Mouse (Mus musculus): ENCODE measurements around the gene Gnaz. TPM values are rescaled to one million over a fixed set of nuclear protein-coding genes. Genes with fewer than 3 reads are reported as not detected.

Gnaz gene
- polyA plus RNA-seq, 1 experiment from 2014 or later = 3.7 TPM

DNA sequence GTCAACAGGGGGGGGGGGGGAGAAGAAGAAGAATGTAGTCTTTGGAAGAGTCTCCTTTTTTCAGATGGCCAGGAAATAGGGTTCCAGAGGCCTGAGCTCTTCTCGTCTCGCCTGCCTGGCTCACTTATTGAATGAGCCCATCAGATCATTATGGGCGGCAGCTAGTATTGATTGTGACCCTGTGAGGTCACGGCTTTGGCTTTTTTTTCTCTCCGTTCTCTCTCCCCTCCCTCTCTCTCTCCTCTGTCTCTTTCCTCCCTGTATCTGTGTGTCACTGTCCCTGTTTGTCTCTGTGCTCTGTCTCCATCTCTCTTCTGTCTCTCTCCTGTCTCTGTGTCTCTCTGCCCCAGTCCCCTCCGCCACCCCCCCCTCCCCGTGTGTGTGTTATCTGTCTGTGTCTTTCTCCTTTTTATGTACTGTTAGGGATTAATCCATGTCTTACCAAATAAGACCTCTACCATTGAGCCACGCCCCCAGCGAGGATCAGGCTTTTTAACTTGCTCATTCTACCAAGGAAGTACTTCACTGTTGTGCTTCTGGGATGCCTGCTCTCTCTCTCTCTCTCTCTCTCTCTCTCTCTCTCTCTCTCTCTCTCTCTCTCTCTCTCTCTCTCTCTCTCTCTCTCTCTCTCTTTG lies 91.9 kb downstream of the Gnaz start:
- Histone ChIP-seq H3K9me3 (ENCODE audit: low read length) (no peaks in the 10 kb centered on the region), H3K4me3 (ENCODE audit: low read depth, low read length) (no peak overlapping the region), H3K27me3 (ENCODE audit: insufficient read depth, low read length) (peaks cover 8% of the 10 kb centered on the region; the same call in 1 of the 2 replicates), H3K4me2 (ENCODE audit: low read depth, low read length) (peak overlapping the region; percentile 86), H3K9ac (replicated peaks) (no peak overlapping the region), H3K36me3 (replicated peaks; ENCODE audit: insufficient read depth, low read length) (no peaks in the 10 kb centered on the region), H3K4me1 (ENCODE audit: insufficient read depth) (peaks cover 59% of the 10 kb centered on the region), H3K27ac (ENCODE audit: low read depth) (peak overlapping the region; percentile 66; the same call in 1 of the 2 replicates)
- DNase-seq (no peak), ATAC-seq (no peak)
- TF ChIP-seq CTCF (IDR thresholded peaks at IDR 0.05; ENCODE audit: low read depth) (no peak), EP300 (IDR thresholded peaks at IDR 0.05; ENCODE audit: low read depth) (no peak)
- 40% methylated on average over 9 of the region's 9 CpGs for WGBS (ENCODE audit: insufficient replicate concordance)

GRCm38 (mm10) chr10:75059396-75059795 lies 92.4 kb downstream of the Gnaz start:
- H3K4me1 ChIP-seq (ENCODE audit: insufficient read depth) = peaks cover 54% of the 10 kb centered on the region
- peak overlapping the region; percentile 73 for H3K4me3 ChIP-seq (ENCODE audit: low read depth, low read length)
- peak overlapping the region; percentile 2; the same call in 1 of the 2 replicates for H3K9ac ChIP-seq (replicated peaks)
- TF ChIP-seq EP300 (IDR thresholded peaks at IDR 0.05; ENCODE audit: low read depth) (no peak), CTCF (IDR thresholded peaks at IDR 0.05; ENCODE audit: low read depth) (peak; percentile 85)
- under 1% methylated on average over 11 of the region's 11 CpGs for WGBS (ENCODE audit: insufficient replicate concordance)
- peak; percentile 66 for DNase-seq
- peak overlapping the region; percentile 66; the same call in 1 of the 2 replicates for H3K27ac ChIP-seq (ENCODE audit: low read depth)
- no peaks in the 10 kb centered on the region for H3K9me3 ChIP-seq (ENCODE audit: low read length)
- peak; percentile 35; the same call in 1 of the 2 replicates for ATAC-seq
- H3K4me2 ChIP-seq (ENCODE audit: low read depth, low read length) = peak overlapping the region; percentile 86
- H3K27me3 ChIP-seq (ENCODE audit: insufficient read depth, low read length) = peaks cover 8% of the 10 kb centered on the region; the same call in 1 of the 2 replicates
- no peaks in the 10 kb centered on the region for H3K36me3 ChIP-seq (replicated peaks; ENCODE audit: insufficient read depth, low read length)

GRCm38 (mm10) chr10:75060217-75060842 lies 93.4 kb downstream of the Gnaz start, which contains the start of gene Bcr:
Bcr (plus strand) TSS chr10:75060592.
- peaks cover 8% of the 10 kb centered on the region; the same call in 1 of the 2 replicates for H3K27me3 ChIP-seq (ENCODE audit: insufficient read depth, low read length)
- H3K4me1 ChIP-seq (ENCODE audit: insufficient read depth) = peaks cover 49% of the 10 kb centered on the region
- H3K27ac ChIP-seq (ENCODE audit: low read depth) = peak within 1 kb of the TSS; percentile 49
- peak; percentile 83 for ATAC-seq
- no peak for TF ChIP-seq EP300 (IDR thresholded peaks at IDR 0.05; ENCODE audit: low read depth)
- TF ChIP-seq CTCF (IDR thresholded peaks at IDR 0.05; ENCODE audit: low read depth) = no peak
- 0 out of 2 replicates have a peak, but pooled peaks cover 2% of the 10 kb centered on the region for H3K36me3 ChIP-seq (replicated peaks; ENCODE audit: insufficient read depth, low read length)
- no peaks in the 10 kb centered on the region for H3K9me3 ChIP-seq (ENCODE audit: low read length)
- H3K4me2 ChIP-seq (ENCODE audit: low read depth, low read length) = peak within 1 kb of the TSS; percentile 86
- peak within 1 kb of the TSS; percentile 73 for H3K4me3 ChIP-seq (ENCODE audit: low read depth, low read length)
- H3K9ac ChIP-seq (replicated peaks) = peak within 1 kb of the TSS; percentile 67
- peak; percentile 77 for DNase-seq
- 0% methylated on average over 31 of the region's 73 CpGs for WGBS (ENCODE audit: insufficient replicate concordance)

- peaks cover 49% of the 10 kb centered on the region for H3K4me1 ChIP-seq (ENCODE audit: insufficient read depth)
- no peak for TF ChIP-seq EP300 (IDR thresholded peaks at IDR 0.05; ENCODE audit: low read depth)
- no peak for TF ChIP-seq CTCF (IDR thresholded peaks at IDR 0.05; ENCODE audit: low read depth)
- H3K27me3 ChIP-seq (ENCODE audit: insufficient read depth, low read length) = peaks cover 8% of the 10 kb centered on the region; the same call in 1 of the 2 replicates
- no peaks in the 10 kb centered on the region for H3K9me3 ChIP-seq (ENCODE audit: low read length)
- under 1% methylated on average over 22 of the region's 48 CpGs for WGBS (ENCODE audit: insufficient replicate concordance)
- DNase-seq = no peak
- peak overlapping the region; percentile 73 for H3K4me3 ChIP-seq (ENCODE audit: low read depth, low read length)
- peaks cover 2% of the 10 kb centered on the region; the same call in 1 of the 2 replicates for H3K36me3 ChIP-seq (replicated peaks; ENCODE audit: insufficient read depth, low read length)
- peak overlapping the region; percentile 49 for H3K27ac ChIP-seq (ENCODE audit: low read depth)
- peak; percentile 14; the same call in 1 of the 2 replicates for ATAC-seq
- peak overlapping the region; percentile 86 for H3K4me2 ChIP-seq (ENCODE audit: low read depth, low read length)
- peak overlapping the region; percentile 67 for H3K9ac ChIP-seq (replicated peaks)
These were observed 93.9 kb downstream of the Gnaz start for GRCm38 (mm10) chr10:75060843-75061235.

DNA sequence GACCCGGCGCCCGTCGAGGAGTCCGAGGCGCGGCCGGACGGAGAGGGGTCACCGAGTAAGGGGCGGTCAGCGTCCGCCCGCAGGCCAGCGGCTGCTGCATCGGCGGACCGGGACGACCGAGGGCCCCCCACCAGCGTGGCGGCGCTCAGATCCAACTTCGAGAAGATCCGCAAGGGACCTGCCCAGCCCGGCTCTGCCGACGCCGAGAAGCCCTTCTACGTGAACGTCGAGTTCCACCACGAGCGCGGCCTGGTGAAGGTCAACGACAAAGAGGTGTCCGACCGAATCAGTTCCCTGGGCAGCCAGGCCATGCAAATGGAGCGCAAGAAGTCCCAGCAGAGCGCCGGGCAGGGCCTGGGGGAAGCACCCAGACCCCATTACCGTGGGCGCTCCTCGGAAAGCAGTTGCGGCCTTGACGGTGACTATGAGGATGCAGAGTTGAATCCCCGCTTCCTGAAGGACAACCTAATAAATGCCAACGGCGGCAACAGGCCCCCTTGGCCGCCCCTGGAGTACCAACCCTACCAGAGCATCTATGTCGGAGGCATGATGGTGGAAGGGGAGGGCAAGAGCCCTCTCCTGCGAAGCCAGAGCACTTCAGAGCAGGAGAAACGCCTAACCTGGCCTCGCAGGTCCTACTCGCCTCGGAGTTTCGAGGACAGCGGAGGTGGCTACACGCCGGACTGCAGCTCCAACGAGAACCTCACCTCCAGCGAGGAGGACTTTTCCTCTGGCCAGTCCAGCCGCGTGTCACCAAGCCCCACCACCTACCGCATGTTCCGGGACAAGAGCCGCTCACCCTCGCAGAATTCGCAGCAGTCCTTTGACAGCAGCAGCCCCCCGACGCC lies 94.6 kb downstream of the Gnaz start:
- Histone ChIP-seq H3K27me3 (ENCODE audit: insufficient read depth, low read length) (peaks cover 8% of the 10 kb centered on the region; the same call in 1 of the 2 replicates), H3K9me3 (ENCODE audit: low read length) (no peaks in the 10 kb centered on the region), H3K4me1 (ENCODE audit: insufficient read depth) (peaks cover 45% of the 10 kb centered on the region), H3K4me2 (ENCODE audit: low read depth, low read length) (peak overlapping the region; percentile 86), H3K9ac (replicated peaks) (peak overlapping the region; percentile 67), H3K4me3 (ENCODE audit: low read depth, low read length) (peak overlapping the region; percentile 73), H3K36me3 (replicated peaks; ENCODE audit: insufficient read depth, low read length) (peaks cover 2% of the 10 kb centered on the region; the same call in 1 of the 2 replicates), H3K27ac (ENCODE audit: low read depth) (peak overlapping the region; percentile 49; the same call in 1 of the 2 replicates)
- DNase-seq (peak; percentile 41), ATAC-seq (no peak)
- TF ChIP-seq EP300 (IDR thresholded peaks at IDR 0.05; ENCODE audit: low read depth) (no peak), CTCF (IDR thresholded peaks at IDR 0.05; ENCODE audit: low read depth) (no peak)
- 3% methylated on average over 71 of the region's 71 CpGs for WGBS (ENCODE audit: insufficient replicate concordance)

All from liver, postnatal 0 days (tissue).